Mouse (Mus musculus) intestine, embryonic 16.5 days (tissue): ENCODE measurements at regions not wholly inside any gene's neighbourhood (a gene's known extent, or its start where the extent isn't known, plus 50 kb on each side); places are given as distances from the start of the nearest gene placed in this dataset.
"Not testable (repeated sequence)": the region's sequence is repeated elsewhere in the genome, so short reads cannot be mapped to it uniquely, and the experiment has no call there.

Experiments
- ATAC-seq: fragments of 200-750 bp; cut with Nextera tagmentation; 2 replicates; pipeline ENCODE4 v1.8.0; 2017; ENCODE audit warnings: moderate TSS enrichment, moderate library complexity
- H3K27ac ChIP-seq: fragments of 300-500 bp; sonication (generic); 2 replicates; pipeline ENCODE4 v1.5.1; 2014; ENCODE audit warnings: mild to moderate bottlenecking, low read length
- H3K27me3 ChIP-seq: fragments of 300-500 bp; sonication (generic); replicated peaks from 2 replicates; pipeline ENCODE4 v1.6.1; 2014; ENCODE audit warnings: low read length, control low read depth, mixed read lengths; ENCODE audit not compliant: control insufficient read depth, insufficient read depth
- H3K36me3 ChIP-seq: fragments of 300-500 bp; sonication (generic); 2 replicates; pipeline ENCODE4 v1.6.1; 2014; ENCODE audit warnings: low read length, control low read depth; ENCODE audit not compliant: control insufficient read depth, insufficient read depth
- H3K4me1 ChIP-seq: fragments of 300-500 bp; sonication (generic); 2 replicates; pipeline ENCODE4 v1.6.1; 2014; ENCODE audit warnings: low read length, control low read depth, mixed read lengths; ENCODE audit not compliant: control insufficient read depth, insufficient read depth
- H3K4me2 ChIP-seq: fragments of 300-500 bp; sonication (generic); 2 replicates; pipeline ENCODE4 v1.6.1; 2014; ENCODE audit warnings: low read depth, low read length, control low read depth
- H3K4me3 ChIP-seq: fragments of 300-500 bp; sonication (generic); 2 replicates; pipeline ENCODE4 v1.5.1; 2014; ENCODE audit warnings: mild to moderate bottlenecking, low read length
- H3K9ac ChIP-seq: fragments of 300-500 bp; sonication (generic); 2 replicates; pipeline ENCODE4 v1.6.1; 2014; ENCODE audit warnings: low read depth, low read length
- H3K9me3 ChIP-seq: fragments of 300-500 bp; sonication (generic); 2 replicates; pipeline ENCODE4 v1.6.1; 2016; ENCODE audit warnings: low read length, control low read depth; ENCODE audit not compliant: control insufficient read depth
- WGBS: fragments of 180-500 bp; shearing (Covaris S2); extraction: QIAGEN DNeasy Blood & Tissue Kit; methylation state at CpG from one replicate; pipeline ENCODE4 v1.1.7; 2014; 5-methylcytosine and 5-hydroxymethylcytosine counted together

- ATAC-seq = peak; percentile 94
- Histone ChIP-seq H3K36me3 (no peaks in the 10 kb centered on the region), H3K27ac (peak overlapping the region; percentile 89), H3K4me3 (peak overlapping the region; percentile 28), H3K27me3 (no peaks in the 10 kb centered on the region), H3K9ac (peak overlapping the region; percentile 23; the same call in 1 of the 2 replicates), H3K4me2 (peak overlapping the region; percentile 42), H3K4me1 (peaks cover 34% of the 10 kb centered on the region), H3K9me3 (no peaks in the 10 kb centered on the region)
- 40% methylated on average over 8 of the region's 8 CpGs for WGBS
Observed at GRCm38 (mm10) chr1:193510066-193510793, 140.1 kb upstream of the Camk1g start.

- no peak overlapping the region for H3K4me2 ChIP-seq
- H3K4me3 ChIP-seq = no peak overlapping the region
- no peaks in the 10 kb centered on the region for H3K9me3 ChIP-seq
- no peaks in the 10 kb centered on the region for H3K36me3 ChIP-seq
- H3K9ac ChIP-seq = no peak overlapping the region
- ATAC-seq = no peak
- H3K27me3 ChIP-seq = no peaks in the 10 kb centered on the region
- 0 out of 2 replicates have a peak overlapping the region, but pooled peaks have one; percentile 34 for H3K27ac ChIP-seq
- peaks cover 23% of the 10 kb centered on the region for H3K4me1 ChIP-seq
Observed at GRCm38 (mm10) chr1:193508271-193508670, 138.2 kb upstream of the Camk1g start.

GRCm38 (mm10) chr1:193506991-193507390 lies 136.9 kb upstream of the Camk1g start:
- no peaks in the 10 kb centered on the region for H3K9me3 ChIP-seq
- peaks cover 20% of the 10 kb centered on the region for H3K4me1 ChIP-seq
- no peak overlapping the region for H3K4me3 ChIP-seq
- no peak overlapping the region for H3K4me2 ChIP-seq
- H3K27ac ChIP-seq = no peak overlapping the region
- WGBS = 67% methylated on average over 3 of the region's 3 CpGs
- H3K27me3 ChIP-seq = no peaks in the 10 kb centered on the region
- no peaks in the 10 kb centered on the region for H3K36me3 ChIP-seq
- ATAC-seq = no peak
- H3K9ac ChIP-seq = no peak overlapping the region

GRCm38 (mm10) chr1:193505381-193505780 lies 135.3 kb upstream of the Camk1g start:
- 37% methylated on average over 3 of the region's 3 CpGs for WGBS
- H3K4me2 ChIP-seq = no peak overlapping the region
- no peaks in the 10 kb centered on the region for H3K27me3 ChIP-seq
- H3K36me3 ChIP-seq = no peaks in the 10 kb centered on the region
- H3K4me3 ChIP-seq = no peak overlapping the region
- peaks cover 13% of the 10 kb centered on the region for H3K4me1 ChIP-seq
- ATAC-seq = no peak
- no peaks in the 10 kb centered on the region for H3K9me3 ChIP-seq
- H3K9ac ChIP-seq = no peak overlapping the region
- no peak overlapping the region for H3K27ac ChIP-seq

- WGBS = 60% methylated on average over 3 of the region's 3 CpGs
- Histone ChIP-seq H3K9ac (no peak overlapping the region), H3K27ac (no peak overlapping the region), H3K4me2 (no peak overlapping the region), H3K36me3 (no peaks in the 10 kb centered on the region), H3K4me3 (no peak overlapping the region), H3K4me1 (peaks cover 13% of the 10 kb centered on the region), H3K9me3 (no peaks in the 10 kb centered on the region), H3K27me3 (no peaks in the 10 kb centered on the region)
- ATAC-seq = no peak
Observed at GRCm38 (mm10) chr1:193504611-193505010, 134.5 kb upstream of the Camk1g start.

GRCm38 (mm10) chr1:193503624-193504325 lies 133.7 kb upstream of the Camk1g start:
- Histone ChIP-seq H3K9ac (no peak overlapping the region), H3K27me3 (no peaks in the 10 kb centered on the region), H3K9me3 (no peaks in the 10 kb centered on the region), H3K4me1 (peaks cover 13% of the 10 kb centered on the region), H3K36me3 (no peaks in the 10 kb centered on the region), H3K27ac (no peak overlapping the region), H3K4me3 (no peak overlapping the region), H3K4me2 (no peak overlapping the region)
- 34% methylated on average over 3 of the region's 3 CpGs for WGBS
- ATAC-seq = peak; percentile 53; the same call in 1 of the 2 replicates

- Histone ChIP-seq H3K9ac (no peak overlapping the region), H3K9me3 (no peaks in the 10 kb centered on the region), H3K4me1 (no peaks in the 10 kb centered on the region), H3K4me3 (no peak overlapping the region), H3K27me3 (no peaks in the 10 kb centered on the region), H3K27ac (no peak overlapping the region), H3K36me3 (no peaks in the 10 kb centered on the region), H3K4me2 (no peak overlapping the region)
- 47% methylated on average over 9 of the region's 9 CpGs for WGBS
- no peak for ATAC-seq
Observed at GRCm38 (mm10) chr1:193496265-193497183, 126.4 kb upstream of the Camk1g start.

- Histone ChIP-seq H3K4me2 (no peak overlapping the region), H3K4me1 (no peaks in the 10 kb centered on the region), H3K4me3 (no peak overlapping the region), H3K9ac (no peak overlapping the region), H3K9me3 (no peaks in the 10 kb centered on the region), H3K27ac (no peak overlapping the region), H3K27me3 (no peaks in the 10 kb centered on the region), H3K36me3 (no peaks in the 10 kb centered on the region)
- 61% methylated on average over 6 of the region's 6 CpGs for WGBS
- no peak for ATAC-seq
Observed at GRCm38 (mm10) chr1:193488039-193488438, 117.9 kb upstream of the Camk1g start.

- not testable (repeated sequence) for H3K4me2 ChIP-seq, H3K9ac ChIP-seq, H3K4me1 ChIP-seq, H3K9me3 ChIP-seq, H3K4me3 ChIP-seq, ATAC-seq, H3K27me3 ChIP-seq, H3K36me3 ChIP-seq, H3K27ac ChIP-seq
- WGBS = 0% methylated on average over 2 of the region's 2 CpGs
Observed at GRCm38 (mm10) chr1:193486668-193487067, 116.6 kb upstream of the Camk1g start.
